Mouse (Mus musculus): ENCODE data around the gene Slc33a1. TPM values are rescaled to one million over a fixed set of nuclear protein-coding genes. Genes with fewer than 3 reads are reported as not detected.

Slc33a1 gene
- total RNA-seq (2023), result 10 to 100 TPM in 1 of 2 experiments, 1 to 10 TPM in 1; 9.3 to 11.0 TPM

GRCm38 (mm10) chr3:63964100-63964921, at the start of gene Slc33a1:
Slc33a1 (minus strand) TSS chr3:63964768.

GRCm38 (mm10) chr3:63975955-63976908, 11.7 kb upstream of the Slc33a1 start, which contains the start of gene Gmps:
Gmps (plus strand) TSS chr3:63976106.

GRCm38 (mm10) chr3:63928878-63929859, 35.4 kb downstream of the Slc33a1 start, which contains the start of gene E130311K13Rik:
E130311K13Rik (minus strand) TSS chr3:63929472.

GRCm38 (mm10) chr3:63899309-63899695, 65.3 kb downstream of the Slc33a1 start, which contains the start of gene Plch1:
Plch1 (minus strand) TSS chr3:63899472.

Other genes with a start within 250 kb of the Slc33a1 start
- gene Plch1, start 65.3 kb downstream of the Slc33a1 start, total RNA-seq (2023), result under 1 TPM in 1 of 2 experiments, not detected in 1; 0.11 TPM
- under 1 TPM; 0.75 to 0.82 TPM for gene E130311K13Rik, start 35.3 kb downstream of the Slc33a1 start, total RNA-seq (2023)
- 10 to 100 TPM; 10.4 to 11.2 TPM for gene Gmps, start 11.3 kb upstream of the Slc33a1 start, total RNA-seq (2023)
- not detected for gene Vmn2r1, start 116.8 kb upstream of the Slc33a1 start, total RNA-seq (2023)
- not detected for gene Vmn2r2, start 177.2 kb upstream of the Slc33a1 start, total RNA-seq (2023)